Mouse (Mus musculus): ENCODE data around the gene Cog5. TPM values are rescaled to one million over a fixed set of nuclear protein-coding genes. Genes with fewer than 3 reads are reported as not detected.

Gene Cog5
- total RNA-seq, 2 experiments from 2014 or later = 38.4 to 56.9 TPM

GRCm38 (mm10) chr12:31882736-31883135 is 228.1 kb downstream of the Cog5 start:
- ATAC-seq (replicated peaks; ENCODE audit: low FRiP score, low TSS enrichment, poor library complexity, severe bottlenecking) = no peak

- ATAC-seq (replicated peaks; ENCODE audit: low FRiP score, low TSS enrichment, poor library complexity, severe bottlenecking) = no peak
These were observed 229.7 kb downstream of the Cog5 start for GRCm38 (mm10) chr12:31884365-31884764.

- ATAC-seq (replicated peaks; ENCODE audit: low FRiP score, low TSS enrichment, poor library complexity, severe bottlenecking) = no peak
These were observed 230.4 kb downstream of the Cog5 start for GRCm38 (mm10) chr12:31885084-31885483.

- ATAC-seq (replicated peaks; ENCODE audit: low FRiP score, low TSS enrichment, poor library complexity, severe bottlenecking) = no peak
These were observed 231.4 kb downstream of the Cog5 start for GRCm38 (mm10) chr12:31885844-31886606.

GRCm38 (mm10) chr12:31890685-31891084 is 236.0 kb downstream of the Cog5 start:
- ATAC-seq (replicated peaks; ENCODE audit: low FRiP score, low TSS enrichment, poor library complexity, severe bottlenecking) = no peak

GRCm38 (mm10) chr12:31892079-31892478 is 237.4 kb downstream of the Cog5 start:
- no peak for ATAC-seq (replicated peaks; ENCODE audit: low FRiP score, low TSS enrichment, poor library complexity, severe bottlenecking)

GRCm38 (mm10) chr12:31892771-31893170 is 238.1 kb downstream of the Cog5 start:
- no peak for ATAC-seq (replicated peaks; ENCODE audit: low FRiP score, low TSS enrichment, poor library complexity, severe bottlenecking)

GRCm38 (mm10) chr12:31895095-31895734 is 240.5 kb downstream of the Cog5 start:
- no peak for ATAC-seq (replicated peaks; ENCODE audit: low FRiP score, low TSS enrichment, poor library complexity, severe bottlenecking)

GRCm38 (mm10) chr12:31895888-31896287 is 241.2 kb downstream of the Cog5 start:
- ATAC-seq (replicated peaks; ENCODE audit: low FRiP score, low TSS enrichment, poor library complexity, severe bottlenecking) = no peak

GRCm38 (mm10) chr12:31896295-31896694 is 241.6 kb downstream of the Cog5 start:
- no peak for ATAC-seq (replicated peaks; ENCODE audit: low FRiP score, low TSS enrichment, poor library complexity, severe bottlenecking)

- no peak for ATAC-seq (replicated peaks; ENCODE audit: low FRiP score, low TSS enrichment, poor library complexity, severe bottlenecking)
These were observed 242.3 kb downstream of the Cog5 start for GRCm38 (mm10) chr12:31896986-31897385.

- ATAC-seq (replicated peaks; ENCODE audit: low FRiP score, low TSS enrichment, poor library complexity, severe bottlenecking) = no peak
These were observed 242.8 kb downstream of the Cog5 start for GRCm38 (mm10) chr12:31897456-31897855.

- no peak for ATAC-seq (replicated peaks; ENCODE audit: low FRiP score, low TSS enrichment, poor library complexity, severe bottlenecking)
These were observed 245.8 kb downstream of the Cog5 start for GRCm38 (mm10) chr12:31900391-31900914.

- ATAC-seq (replicated peaks; ENCODE audit: low FRiP score, low TSS enrichment, poor library complexity, severe bottlenecking) = peak; percentile 73
These were observed 251.3 kb downstream of the Cog5 start for GRCm38 (mm10) chr12:31905696-31906551.

GRCm38 (mm10) chr12:31907436-31907835 is 252.8 kb downstream of the Cog5 start:
- ATAC-seq (replicated peaks; ENCODE audit: low FRiP score, low TSS enrichment, poor library complexity, severe bottlenecking) = peak; percentile 43

- ATAC-seq (replicated peaks; ENCODE audit: low FRiP score, low TSS enrichment, poor library complexity, severe bottlenecking) = no peak
These were observed 258.4 kb downstream of the Cog5 start for GRCm38 (mm10) chr12:31912966-31913551.

GRCm38 (mm10) chr12:31913614-31914013 is 258.9 kb downstream of the Cog5 start:
- no peak for ATAC-seq (replicated peaks; ENCODE audit: low FRiP score, low TSS enrichment, poor library complexity, severe bottlenecking)

- no peak for ATAC-seq (replicated peaks; ENCODE audit: low FRiP score, low TSS enrichment, poor library complexity, severe bottlenecking)
These were observed 262.0 kb downstream of the Cog5 start for GRCm38 (mm10) chr12:31916691-31917090.

- peak; percentile 96 for ATAC-seq (replicated peaks; ENCODE audit: low FRiP score, low TSS enrichment, poor library complexity, severe bottlenecking)
These were observed 262.6 kb downstream of the Cog5 start for GRCm38 (mm10) chr12:31917245-31917644.
